Comparison of ENCODE assay signal across 12 mouse cellular contexts in the genomic region with DNA sequence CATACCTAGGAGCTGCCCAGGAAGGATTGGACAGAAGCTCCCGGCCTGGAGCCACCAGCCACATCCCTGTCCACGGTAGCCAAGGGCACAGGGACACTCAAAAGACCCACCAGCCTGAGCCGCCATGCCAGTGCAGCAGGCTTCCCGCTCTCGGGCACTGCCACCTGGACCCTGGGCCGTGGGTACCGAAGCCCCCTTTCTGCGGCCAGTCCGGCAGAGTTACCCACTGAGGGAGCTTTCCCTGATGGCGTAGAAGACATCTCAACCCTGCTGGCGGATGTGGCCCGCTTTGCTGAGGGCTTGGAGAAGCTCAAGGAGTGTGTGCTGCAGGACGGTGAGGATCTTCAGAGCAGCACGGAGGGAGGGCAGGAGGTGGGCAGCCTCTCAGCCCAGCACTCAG. TPM values are rescaled to one million over a fixed set of nuclear protein-coding genes. Genes with fewer than 3 reads are reported as not detected.
DNase-seq lines count a peak whose midpoint lies in the region; ATAC-seq and TF ChIP-seq lines count a peak whose summit lies in the region.
"Had no signal": no experiment of that assay in that cellular context is flagged by ENCODE, and none has a peak within 500 bp of the region (broad histone marks: within the 10 kb centered on the region; RNA-seq: fewer than 3 reads in every experiment).

No protein-coding gene starts in this region.

- no peak for TF ChIP-seq EP300 in heart, postnatal 0 days (IDR thresholded peaks at IDR 0.05; ENCODE audit: low read depth)

- H3K27me3 ChIP-seq in heart, postnatal 0 days (ENCODE audit: control insufficient read depth, insufficient read depth, low read length), result peaks cover 22% of the 10 kb centered on the region
- H3K27me3 ChIP-seq in G1E (ENCODE audit: insufficient read depth, low read length), result no peaks in the 10 kb centered on the region
- peaks cover 20% of the 10 kb centered on the region for H3K27me3 ChIP-seq in erythroblast, embryonic 14.5 days (ENCODE audit: control insufficient read depth)

- H3K9me3 ChIP-seq in heart, postnatal 0 days (replicated peaks; ENCODE audit: control insufficient read depth, low read length), result no peaks in the 10 kb centered on the region
- H3K9me3 ChIP-seq in G1E (replicated peaks), result no peaks in the 10 kb centered on the region
- no peaks in the 10 kb centered on the region for H3K9me3 ChIP-seq in erythroblast, embryonic 14.5 days (ENCODE audit: control insufficient read depth, low read length)
- H3K9me3 ChIP-seq: embryonic facial prominence, embryonic 12.5 days had no signal

- H3K4me1 ChIP-seq in heart, postnatal 0 days (ENCODE audit: control insufficient read depth, insufficient read depth), result no peaks in the 10 kb centered on the region
- peaks cover 82% of the 10 kb centered on the region for H3K4me1 ChIP-seq in G1E (ENCODE audit: insufficient read depth, low read depth, low read length)
- peaks cover 78% of the 10 kb centered on the region for H3K4me1 ChIP-seq in erythroblast, embryonic 14.5 days (ENCODE audit: control insufficient read depth)

- H3K4me2 ChIP-seq in heart, postnatal 0 days (ENCODE audit: low read depth, low read length), result peak overlapping the region; percentile 26; the same call in 1 of the 2 replicates
- H3K4me2 ChIP-seq: embryonic facial prominence, embryonic 12.5 days had no signal

- no peak overlapping the region for H3K9ac ChIP-seq in heart, postnatal 0 days (replicated peaks; ENCODE audit: low read depth, low read length)
- H3K9ac ChIP-seq: embryonic facial prominence, embryonic 12.5 days had no signal

- peak overlapping the region; percentile 33; the same call in 1 of the 2 replicates for H3K4me3 ChIP-seq in heart, postnatal 0 days (ENCODE audit: low read depth, low read length)
- peak overlapping the region; percentile 85 for H3K4me3 ChIP-seq in G1E (ENCODE audit: low read depth, low read length)
- H3K4me3 ChIP-seq in erythroblast, embryonic 14.5 days (replicated peaks), result peak overlapping the region; percentile 65
- H3K4me3 ChIP-seq: embryonic facial prominence, embryonic 12.5 days; myocyte had no signal

- ATAC-seq in heart, postnatal 0 days (ENCODE audit: insufficient read depth, low read depth), result no peak
- ATAC-seq in G1E (ENCODE audit: extremely low read depth, insufficient number of reproducible peaks, low FRiP score, poor library complexity, severe bottlenecking), result no peak
- no peak for ATAC-seq in erythroid progenitor cell, adult 5-6 weeks (replicated peaks; ENCODE audit: low FRiP score, poor library complexity, severe bottlenecking)
- ATAC-seq: hindbrain, postnatal 0 days had no signal

- 79% methylated on average over 14 of the region's 14 CpGs for WGBS in heart, postnatal 0 days

- DNase-seq in heart, postnatal 0 days (ENCODE audit: low spot score), result no peak
- no peak for DNase-seq in heart, adult 18-20 months
- no peak for DNase-seq in G1E (ENCODE audit: low spot score)
- peak; percentile 71 for DNase-seq in naive thymus-derived CD4-positive, alpha-beta T cell, adult 2 months (ENCODE audit: low read depth)
- DNase-seq in adrenal gland, postnatal 25 days, result no peak
- DNase-seq in testis, postnatal 14 days (ENCODE audit: low spot score), result no peak
- DNase-seq: cerebellum, adult 11 months had no signal

- TF ChIP-seq CTCF in heart, postnatal 0 days (IDR thresholded peaks at IDR 0.05; ENCODE audit: low read depth), result no peak
- no peak for TF ChIP-seq CTCF in G1E (IDR thresholded peaks at IDR 0.05; ENCODE audit: low read depth, low read length)

- 0 out of 2 replicates have a peak, but pooled peaks cover 9% of the 10 kb centered on the region for H3K36me3 ChIP-seq in heart, postnatal 0 days (replicated peaks; ENCODE audit: control insufficient read depth, insufficient read depth, low read length)
- H3K36me3 ChIP-seq in G1E (replicated peaks), result peaks cover 84% of the 10 kb centered on the region
- H3K36me3 ChIP-seq in erythroblast, embryonic 14.5 days (ENCODE audit: control insufficient read depth), result peaks cover 70% of the 10 kb centered on the region
- H3K36me3 ChIP-seq: embryonic facial prominence, embryonic 12.5 days had no signal

- peak overlapping the region; percentile 59; the same call in 1 of the 2 replicates for H3K27ac ChIP-seq in heart, postnatal 0 days (ENCODE audit: low read depth)
- H3K27ac ChIP-seq: embryonic facial prominence, embryonic 12.5 days; hindbrain, postnatal 0 days had no signal

RNA-seq across cellular contexts. Expression of gene Arhgap45, which starts 1.3 kb away (rescaled TPM):
- total RNA-seq in heart, postnatal 0 days (2014; rRNA removed; ENCODE audit: low replicate concordance), result 3.9 and 11.0 TPM in 2 replicates
- 1.9 TPM in 2 replicates for polyA plus RNA-seq in heart, postnatal 0 days (2015; fragmentation: Nextera tagmentation; extraction: Ambion mirVana)
- 1 to 10 TPM; 3.1 to 8.7 TPM for total RNA-seq in heart, adult 18-20 months (2021)
- 56.7 and 59.4 TPM in 2 replicates for total RNA-seq in G1E (2014; fragmentation: Nextera tagmentation)
- total RNA-seq in G1E (2017), result 104 and 113 TPM in 2 replicates
- 179 and 186 TPM in 2 replicates for polyA plus RNA-seq in G1E (2012)
- 1.5 and 1.7 TPM in 2 replicates for polyA plus RNA-seq in erythroblast, embryonic 14.5 days (2012)
- total RNA-seq in adrenal gland, postnatal 25 days (2021), result 3.7 and 4.3 TPM in 2 replicates
- 23.4 and 23.9 TPM in 2 replicates for total RNA-seq in erythroid progenitor cell, adult 5-6 weeks (2015; ENCODE audit: low replicate concordance)
- 16.0 and 28.8 TPM in 2 replicates for total RNA-seq in erythroid progenitor cell, adult 5-6 weeks (2017; ENCODE audit: low replicate concordance)

RNA-seq across cellular contexts. Expression of gene Abca7, which starts 21.5 kb away (rescaled TPM):
- 10.4 and 11.4 TPM in 2 replicates for total RNA-seq in heart, postnatal 0 days (2014; rRNA removed; ENCODE audit: low replicate concordance)
- polyA plus RNA-seq in heart, postnatal 0 days (2015; fragmentation: Nextera tagmentation; extraction: Ambion mirVana), result 1.9 TPM in 2 replicates
- total RNA-seq in heart, adult 18-20 months (2021), result 1 to 10 TPM; 6.5 to 7.6 TPM
- 17.4 and 35.9 TPM in 2 replicates for total RNA-seq in G1E (2014; fragmentation: Nextera tagmentation)
- 12.1 and 15.2 TPM in 2 replicates for total RNA-seq in G1E (2017)
- polyA plus RNA-seq in G1E (2012), result 21.1 and 21.6 TPM in 2 replicates
- 7.6 and 7.9 TPM in 2 replicates for polyA plus RNA-seq in erythroblast, embryonic 14.5 days (2012)
- 24.2 and 29.1 TPM in 2 replicates for total RNA-seq in adrenal gland, postnatal 25 days (2021)
- 44.0 and 58.4 TPM in 2 replicates for total RNA-seq in erythroid progenitor cell, adult 5-6 weeks (2015; ENCODE audit: low replicate concordance)
- total RNA-seq in erythroid progenitor cell, adult 5-6 weeks (2017; ENCODE audit: low replicate concordance), result 58.6 and 71.8 TPM in 2 replicates

RNA-seq across cellular contexts. Expression of gene Polr2e, which starts 21.8 kb away (rescaled TPM):
- total RNA-seq in heart, postnatal 0 days (2014; rRNA removed; ENCODE audit: low replicate concordance), result 70.6 and 106 TPM in 2 replicates
- 120 and 123 TPM in 2 replicates for polyA plus RNA-seq in heart, postnatal 0 days (2015; fragmentation: Nextera tagmentation; extraction: Ambion mirVana)
- total RNA-seq in heart, adult 18-20 months (2021), result 10 to 100 TPM; 92.9 to 97.6 TPM
- 74.3 and 90.2 TPM in 2 replicates for total RNA-seq in G1E (2014; fragmentation: Nextera tagmentation)
- total RNA-seq in G1E (2017), result 54.6 TPM in 2 replicates
- 148 and 206 TPM in 2 replicates for polyA plus RNA-seq in G1E (2012)
- polyA plus RNA-seq in erythroblast, embryonic 14.5 days (2012), result 11.9 and 17.1 TPM in 2 replicates
- total RNA-seq in adrenal gland, postnatal 25 days (2021), result 84.3 and 101 TPM in 2 replicates
- total RNA-seq in erythroid progenitor cell, adult 5-6 weeks (2015; ENCODE audit: low replicate concordance), result 18.4 and 20.5 TPM in 2 replicates
- total RNA-seq in erythroid progenitor cell, adult 5-6 weeks (2017; ENCODE audit: low replicate concordance), result 14.6 and 28.4 TPM in 2 replicates

RNA-seq across cellular contexts. Expression of gene Gpx4, which starts 29.2 kb away (rescaled TPM):
- total RNA-seq in heart, postnatal 0 days (2014; rRNA removed; ENCODE audit: low replicate concordance), result 490 and 500 TPM in 2 replicates
- 874 and 900 TPM in 2 replicates for polyA plus RNA-seq in heart, postnatal 0 days (2015; fragmentation: Nextera tagmentation; extraction: Ambion mirVana)
- 1,000 to 10,000 TPM in 1 of 2 experiments, 100 to 1,000 TPM in 1; 983 to 1,022 TPM for total RNA-seq in heart, adult 18-20 months (2021)
- 274 and 290 TPM in 2 replicates for total RNA-seq in G1E (2014; fragmentation: Nextera tagmentation)
- 767 and 808 TPM in 2 replicates for total RNA-seq in G1E (2017)
- 1,138 and 1,173 TPM in 2 replicates for polyA plus RNA-seq in G1E (2012)
- 551 and 700 TPM in 2 replicates for polyA plus RNA-seq in erythroblast, embryonic 14.5 days (2012)
- 977 and 1,201 TPM in 2 replicates for total RNA-seq in adrenal gland, postnatal 25 days (2021)
- 371 and 490 TPM in 2 replicates for total RNA-seq in erythroid progenitor cell, adult 5-6 weeks (2015; ENCODE audit: low replicate concordance)
- total RNA-seq in erythroid progenitor cell, adult 5-6 weeks (2017; ENCODE audit: low replicate concordance), result 239 and 372 TPM in 2 replicates

RNA-seq across cellular contexts. Expression of gene Cnn2, which starts 29.4 kb away (rescaled TPM):
- total RNA-seq in heart, postnatal 0 days (2014; rRNA removed; ENCODE audit: low replicate concordance), result 142 and 158 TPM in 2 replicates
- polyA plus RNA-seq in heart, postnatal 0 days (2015; fragmentation: Nextera tagmentation; extraction: Ambion mirVana), result 126 and 149 TPM in 2 replicates
- total RNA-seq in heart, adult 18-20 months (2021), result 10 to 100 TPM; 28.3 to 32.6 TPM
- 4.6 and 8.4 TPM in 2 replicates for total RNA-seq in G1E (2014; fragmentation: Nextera tagmentation)
- 7.4 and 10.5 TPM in 2 replicates for total RNA-seq in G1E (2017)
- polyA plus RNA-seq in G1E (2012), result 20.8 and 27.2 TPM in 2 replicates
- polyA plus RNA-seq in erythroblast, embryonic 14.5 days (2012), result 0.59 and 0.74 TPM in 2 replicates
- total RNA-seq in adrenal gland, postnatal 25 days (2021), result 28.3 and 29.8 TPM in 2 replicates
- 20.1 and 39.6 TPM in 2 replicates for total RNA-seq in erythroid progenitor cell, adult 5-6 weeks (2015; ENCODE audit: low replicate concordance)
- total RNA-seq in erythroid progenitor cell, adult 5-6 weeks (2017; ENCODE audit: low replicate concordance), result 18.2 and 26.3 TPM in 2 replicates

Comparison
In these comparisons a context has a peak if more than half of its experiments do, and no peak if none do; other contexts are left out.
1. H3K4me3 ChIP-seq: peak in every context shown above with its lines; median percentile 85 in G1E; 65 in erythroblast, embryonic 14.5 days; 33 in heart, postnatal 0 days.